Mouse (Mus musculus): ENCODE results near the gene Synj2bp. TPM values are rescaled to one million over a fixed set of nuclear protein-coding genes. Genes with fewer than 3 reads are reported as not detected.
"Not testable (repeated sequence)": the region's sequence is repeated elsewhere in the genome, so short reads cannot be mapped to it uniquely, and the experiment has no call there.

Gene Synj2bp
- polyA plus RNA-seq (2017; shearing (Covaris generic)): 10 to 100 TPM; 65.3 to 72.5 TPM

GRCm38 (mm10) chr12:81532316-81533028 lies at the start of gene Synj2bp, which contains the start of gene Gm20498:
Gene Synj2bp, minus strand, starts transcription at chr12:81532911.
Gene Gm20498, minus strand, starts transcription at chr12:81532905.
- peak; percentile 95 for ATAC-seq

- no peak for ATAC-seq
Measured at GRCm38 (mm10) chr12:81568374-81568773, 35.7 kb upstream of the Synj2bp start, which contains the start of gene Adam21. Gene Adam21, minus strand, starts transcription at chr12:81568474.

- no peak for ATAC-seq
Measured at GRCm38 (mm10) chr12:81567931-81568330, 35.2 kb upstream of the Synj2bp start.

GRCm38 (mm10) chr12:81564173-81564572 lies 31.5 kb upstream of the Synj2bp start:
- no peak for ATAC-seq

GRCm38 (mm10) chr12:81549286-81549685 lies 16.6 kb upstream of the Synj2bp start:
- no peak for ATAC-seq

- ATAC-seq: no peak
Measured at GRCm38 (mm10) chr12:81547163-81547562, 14.5 kb upstream of the Synj2bp start.

- peak; percentile 3 for ATAC-seq
Measured at GRCm38 (mm10) chr12:81533029-81533419, 313 bp upstream of the Synj2bp start.

- ATAC-seq: not testable (repeated sequence)
Measured at GRCm38 (mm10) chr12:81530587-81530986, 2.1 kb downstream of the Synj2bp start.

- ATAC-seq: not testable (repeated sequence)
Measured at GRCm38 (mm10) chr12:81496906-81497305, 35.8 kb downstream of the Synj2bp start.

- ATAC-seq: no peak
Measured at GRCm38 (mm10) chr12:81490491-81490890, 42.2 kb downstream of the Synj2bp start.

GRCm38 (mm10) chr12:81485311-81485710 lies 47.4 kb downstream of the Synj2bp start:
- ATAC-seq: no peak

GRCm38 (mm10) chr12:81484727-81485191 lies 48.0 kb downstream of the Synj2bp start, which contains the start of gene Cox16:
Gene Cox16, minus strand, starts transcription at chr12:81485127.
- ATAC-seq: peak; percentile 97

GRCm38 (mm10) chr12:81484212-81484611 lies 48.5 kb downstream of the Synj2bp start:
- ATAC-seq: no peak

GRCm38 (mm10) chr12:81483656-81484055 lies 49.1 kb downstream of the Synj2bp start:
- ATAC-seq: no peak

GRCm38 (mm10) chr12:81459051-81459450 lies 73.7 kb downstream of the Synj2bp start:
- ATAC-seq: not testable (repeated sequence)

Other genes starting within 250 kb of the Synj2bp start
- not detected for gene Slc8a3, start 199.7 kb downstream of the Synj2bp start, polyA plus RNA-seq (2017; shearing (Covaris generic))
- 1 to 10 TPM in 1 of 2 experiments, under 1 TPM in 1; 0.59 to 1.2 TPM for gene Gm4787, start 153.4 kb downstream of the Synj2bp start, polyA plus RNA-seq (2017; shearing (Covaris generic))
- gene Adam4, start 111.0 kb downstream of the Synj2bp start, polyA plus RNA-seq (2017; shearing (Covaris generic)): 1 to 10 TPM; 1.3 TPM
- gene Cox16, start 47.8 kb downstream of the Synj2bp start, polyA plus RNA-seq (2017; shearing (Covaris generic)): 100 to 1,000 TPM; 146 to 168 TPM
- 10 to 100 TPM in 1 of 2 experiments, 1 to 10 TPM in 1; 8.0 to 10.4 TPM for gene Gm20498, start within 50 bp of the Synj2bp start, polyA plus RNA-seq (2017; shearing (Covaris generic))
- under 1 TPM in 1 of 2 experiments, not detected in 1; 0.22 TPM for gene Adam21, start 35.6 kb upstream of the Synj2bp start, polyA plus RNA-seq (2017; shearing (Covaris generic))
- gene Med6, start 62.1 kb upstream of the Synj2bp start, polyA plus RNA-seq (2017; shearing (Covaris generic)): 10 to 100 TPM; 31.1 to 35.2 TPM
- gene Ttc9, start 98.3 kb upstream of the Synj2bp start, polyA plus RNA-seq (2017; shearing (Covaris generic)): under 1 TPM in 1 of 2 experiments, not detected in 1; 0.22 TPM
- under 1 TPM; 0.19 to 0.22 TPM for gene Map3k9, start 248.3 kb upstream of the Synj2bp start, polyA plus RNA-seq (2017; shearing (Covaris generic))